Mouse (Mus musculus) G1E (cell line): ENCODE results near the gene Cux1. TPM values are rescaled to one million over a fixed set of nuclear protein-coding genes. Genes with fewer than 3 reads are reported as not detected.

Experiments
- ATAC-seq: 2 replicates; pipeline ENCODE4 v1.8.0; 2016; ENCODE audit warnings: mild to moderate bottlenecking; ENCODE audit not compliant: insufficient number of reproducible peaks, poor library complexity, low FRiP score, severe bottlenecking; ENCODE audit errors: extremely low read depth
- DNase-seq: peaks from one replicate; pipeline ENCODE4 v3.0.0; 2012; ENCODE audit warnings: low spot score
- H3K27me3 ChIP-seq: 2 replicates; pipeline ENCODE4 v1.6.1; 2012; ENCODE audit warnings: mild to moderate bottlenecking, low read length, inconsistent platforms; ENCODE audit not compliant: insufficient read depth
- H3K36me3 ChIP-seq: replicated peaks from 2 replicates; pipeline ENCODE3; 2012; ENCODE audit warnings: mild to moderate bottlenecking, inconsistent platforms
- H3K4me1 ChIP-seq: 2 replicates; pipeline ENCODE4 v1.6.1; 2012; ENCODE audit warnings: low read depth, low read length, inconsistent platforms, mixed read lengths; ENCODE audit not compliant: insufficient read depth
- H3K4me3 ChIP-seq: 2 replicates; pipeline ENCODE4 v1.5.1; 2012; ENCODE audit warnings: low read depth, mild to moderate bottlenecking, inconsistent platforms, low read length, moderate library complexity, mixed read lengths
- H3K9me3 ChIP-seq: replicated peaks from 2 replicates; pipeline ENCODE4 v1.6.1; 2012; ENCODE audit warnings: inconsistent platforms
- CTCF ChIP-seq: IDR thresholded peaks from 2 replicates; pipeline ENCODE4 v1.5.1; 2012; ENCODE audit warnings: low read depth, low read length, inconsistent platforms, mixed read lengths
- GATA1 ChIP-seq: IDR thresholded peaks from 2 replicates; pipeline ENCODE4 v1.6.1; 2012; ENCODE audit warnings: borderline replicate concordance, low read length, inconsistent platforms, mixed read lengths
- GATA2 ChIP-seq: IDR thresholded peaks from 2 replicates; pipeline ENCODE4 v1.6.1; 2012; ENCODE audit warnings: low read depth, low read length, inconsistent platforms, borderline replicate concordance
- POLR2AphosphoS5 ChIP-seq: IDR thresholded peaks from 2 replicates; pipeline ENCODE4 v1.6.1; 2012; ENCODE audit warnings: low read depth, low read length, inconsistent platforms; ENCODE audit not compliant: insufficient replicate concordance
- TAL1 ChIP-seq: conservative IDR thresholded peaks from 2 replicates; pipeline ENCODE4 v1.6.1; 2012; ENCODE audit warnings: low read depth, low read length, inconsistent platforms, mixed read lengths
- polyA plus RNA-seq: library from polyadenylated mRNA; stranded (reverse); fragments of >175 nt; gene quantifications from 2 replicates; pipeline ENCODE4 v1.2.3, GENCODE M21; 2012
- total RNA-seq, 2 experiments: library from RNA; stranded (forward) in 1 of 2; stranded (reverse) in 1 of 2; fragments of 200-1000 nt in 1 of 2; fragments of >200 nt in 1 of 2; fragmentation: Nextera tagmentation in 1 of 2; gene quantifications; 2 replicates each; pipeline ENCODE4 v1.2.3; 2014 to 2017

Gene Cux1
- total and polyA plus RNA-seq, 3 experiments: 0.03 to 0.11 TPM; not detected in 1

GRCm38 (mm10) chr5:136486401-136486800 lies 80.9 kb downstream of the Cux1 start:
- TF ChIP-seq GATA1 (no peak), GATA2 (no peak), CTCF (no peak), POLR2AphosphoS5 (no peak), TAL1 (no peak)
- ATAC-seq (no peak), DNase-seq (no peak)
- no peaks in the 10 kb centered on the region for H3K36me3 ChIP-seq
- no peaks in the 10 kb centered on the region for H3K27me3 ChIP-seq
- no peak overlapping the region for H3K4me3 ChIP-seq
- no peaks in the 10 kb centered on the region for H3K9me3 ChIP-seq
- no peaks in the 10 kb centered on the region for H3K4me1 ChIP-seq

- Histone ChIP-seq H3K4me1 (no peaks in the 10 kb centered on the region), H3K36me3 (no peaks in the 10 kb centered on the region), H3K4me3 (no peak overlapping the region), H3K27me3 (no peaks in the 10 kb centered on the region), H3K9me3 (no peaks in the 10 kb centered on the region)
- no peak for DNase-seq
- ATAC-seq: no peak
- TF ChIP-seq GATA1 (no peak), POLR2AphosphoS5 (no peak), TAL1 (no peak), CTCF (no peak), GATA2 (no peak)
Measured at GRCm38 (mm10) chr5:136485397-136485796, 81.9 kb downstream of the Cux1 start.

GRCm38 (mm10) chr5:136482434-136482833 lies 84.9 kb downstream of the Cux1 start:
- H3K4me1 ChIP-seq: no peaks in the 10 kb centered on the region
- no peak for ATAC-seq
- no peak for DNase-seq

GRCm38 (mm10) chr5:136480541-136480940 lies 86.7 kb downstream of the Cux1 start:
- ATAC-seq: no peak
- H3K36me3 ChIP-seq: no peaks in the 10 kb centered on the region
- no peaks in the 10 kb centered on the region for H3K9me3 ChIP-seq
- H3K27me3 ChIP-seq: peaks cover 2% of the 10 kb centered on the region; the same call in 1 of the 2 replicates
- no peaks in the 10 kb centered on the region for H3K4me1 ChIP-seq
- TF ChIP-seq POLR2AphosphoS5: no peak
- no peak for TF ChIP-seq GATA1
- no peak for TF ChIP-seq CTCF
- TF ChIP-seq TAL1: no peak
- TF ChIP-seq GATA2: no peak
- DNase-seq: no peak
- H3K4me3 ChIP-seq: no peak overlapping the region

More at GRCm38 (mm10) chr5:136482434-136482833, 84.9 kb downstream of the Cux1 start:
- no peaks in the 10 kb centered on the region for H3K36me3 ChIP-seq
- H3K4me3 ChIP-seq: no peak overlapping the region
- H3K9me3 ChIP-seq: no peaks in the 10 kb centered on the region
- TF ChIP-seq TAL1: no peak
- TF ChIP-seq GATA2: no peak
- TF ChIP-seq POLR2AphosphoS5: no peak
- no peaks in the 10 kb centered on the region for H3K27me3 ChIP-seq

- ATAC-seq (no peak), DNase-seq (no peak)
- Histone ChIP-seq H3K36me3 (no peaks in the 10 kb centered on the region), H3K27me3 (peaks cover 2% of the 10 kb centered on the region; the same call in 1 of the 2 replicates), H3K9me3 (no peaks in the 10 kb centered on the region), H3K4me1 (no peaks in the 10 kb centered on the region), H3K4me3 (no peak overlapping the region)
- no peak for TF ChIP-seq POLR2AphosphoS5
- TF ChIP-seq CTCF: no peak
- no peak for TF ChIP-seq GATA1
- TF ChIP-seq TAL1: no peak
- TF ChIP-seq GATA2: no peak
Measured at GRCm38 (mm10) chr5:136479801-136480200, 87.5 kb downstream of the Cux1 start.

- ATAC-seq: no peak
- H3K4me3 ChIP-seq: no peak overlapping the region
- no peaks in the 10 kb centered on the region for H3K9me3 ChIP-seq
- DNase-seq: no peak
- TF ChIP-seq CTCF (no peak), GATA1 (no peak), POLR2AphosphoS5 (no peak)
- no peaks in the 10 kb centered on the region for H3K4me1 ChIP-seq
- no peaks in the 10 kb centered on the region for H3K36me3 ChIP-seq
- H3K27me3 ChIP-seq: peaks cover 2% of the 10 kb centered on the region; the same call in 1 of the 2 replicates
Measured at GRCm38 (mm10) chr5:136479024-136479763, 88.1 kb downstream of the Cux1 start.

GRCm38 (mm10) chr5:136476272-136476671 lies 91.0 kb downstream of the Cux1 start:
- Histone ChIP-seq H3K4me1 (no peaks in the 10 kb centered on the region), H3K36me3 (no peaks in the 10 kb centered on the region), H3K9me3 (no peaks in the 10 kb centered on the region), H3K4me3 (no peak overlapping the region), H3K27me3 (peaks cover 2% of the 10 kb centered on the region; the same call in 1 of the 2 replicates)
- DNase-seq (no peak), ATAC-seq (no peak)
- TF ChIP-seq CTCF: no peak
- no peak for TF ChIP-seq POLR2AphosphoS5
- no peak for TF ChIP-seq TAL1
- no peak for TF ChIP-seq GATA1
- TF ChIP-seq GATA2: no peak
